Mouse (Mus musculus): ENCODE data around the gene Nudc. TPM values are rescaled to one million over a fixed set of nuclear protein-coding genes. Genes with fewer than 3 reads are reported as not detected.
"Not testable (repeated sequence)": the region's sequence is repeated elsewhere in the genome, so short reads cannot be mapped to it uniquely, and the experiment has no call there.

Nudc gene
- polyA plus RNA-seq, 1 experiment from 2014 or later = 118 TPM

- no peak overlapping the region for H3K4me2 ChIP-seq (ENCODE audit: low read depth, low read length)
- no peaks in the 10 kb centered on the region for H3K9me3 ChIP-seq (ENCODE audit: low read length)
- 58% methylated on average over 2 of the region's 2 CpGs for WGBS (ENCODE audit: insufficient replicate concordance)
- TF ChIP-seq EP300 (IDR thresholded peaks at IDR 0.05; ENCODE audit: low read depth) (no peak), CTCF (IDR thresholded peaks at IDR 0.05; ENCODE audit: low read depth) (no peak)
- H3K4me1 ChIP-seq (ENCODE audit: insufficient read depth) = no peaks in the 10 kb centered on the region
- H3K36me3 ChIP-seq (replicated peaks; ENCODE audit: insufficient read depth, low read length) = no peaks in the 10 kb centered on the region
- no peak overlapping the region for H3K27ac ChIP-seq (ENCODE audit: low read depth)
- no peak for DNase-seq
- no peak overlapping the region for H3K9ac ChIP-seq (replicated peaks)
- ATAC-seq = no peak
- no peak overlapping the region for H3K4me3 ChIP-seq (ENCODE audit: low read depth, low read length)
- peaks cover 35% of the 10 kb centered on the region for H3K27me3 ChIP-seq (ENCODE audit: insufficient read depth, low read length)
Measured at GRCm38 (mm10) chr4:133521502-133521901, 24.3 kb downstream of the Nudc start.

DNA sequence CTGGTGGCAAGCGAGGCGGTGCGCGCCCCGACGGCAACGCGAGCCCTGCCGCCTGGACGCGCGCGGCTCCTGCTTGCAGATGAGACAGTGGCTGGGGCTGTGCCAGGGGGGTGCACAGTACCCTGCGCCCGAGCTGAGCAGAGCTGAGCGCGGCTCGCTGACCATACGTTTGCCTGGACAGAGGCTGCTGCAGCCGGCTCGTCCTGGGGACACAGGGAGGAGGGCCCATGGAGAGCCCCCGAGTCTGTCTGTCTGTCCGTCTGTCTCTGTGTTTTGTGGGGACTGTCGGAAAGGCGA, 26.5 kb downstream of the Nudc start:
- Histone ChIP-seq H3K4me1 (ENCODE audit: insufficient read depth) (no peaks in the 10 kb centered on the region), H3K27ac (ENCODE audit: low read depth) (no peak overlapping the region), H3K27me3 (ENCODE audit: insufficient read depth, low read length) (peaks cover 35% of the 10 kb centered on the region), H3K4me3 (ENCODE audit: low read depth, low read length) (peak overlapping the region; percentile 54), H3K9ac (replicated peaks) (peak overlapping the region; percentile 68), H3K9me3 (ENCODE audit: low read length) (no peaks in the 10 kb centered on the region), H3K4me2 (ENCODE audit: low read depth, low read length) (peak overlapping the region; percentile 68), H3K36me3 (replicated peaks; ENCODE audit: insufficient read depth, low read length) (no peaks in the 10 kb centered on the region)
- ATAC-seq (peak; percentile 52), DNase-seq (peak; percentile 32)
- 12% methylated on average over 24 of the region's 25 CpGs for WGBS (ENCODE audit: insufficient replicate concordance)
- TF ChIP-seq EP300 (IDR thresholded peaks at IDR 0.05; ENCODE audit: low read depth) (no peak), CTCF (IDR thresholded peaks at IDR 0.05; ENCODE audit: low read depth) (no peak)

DNA sequence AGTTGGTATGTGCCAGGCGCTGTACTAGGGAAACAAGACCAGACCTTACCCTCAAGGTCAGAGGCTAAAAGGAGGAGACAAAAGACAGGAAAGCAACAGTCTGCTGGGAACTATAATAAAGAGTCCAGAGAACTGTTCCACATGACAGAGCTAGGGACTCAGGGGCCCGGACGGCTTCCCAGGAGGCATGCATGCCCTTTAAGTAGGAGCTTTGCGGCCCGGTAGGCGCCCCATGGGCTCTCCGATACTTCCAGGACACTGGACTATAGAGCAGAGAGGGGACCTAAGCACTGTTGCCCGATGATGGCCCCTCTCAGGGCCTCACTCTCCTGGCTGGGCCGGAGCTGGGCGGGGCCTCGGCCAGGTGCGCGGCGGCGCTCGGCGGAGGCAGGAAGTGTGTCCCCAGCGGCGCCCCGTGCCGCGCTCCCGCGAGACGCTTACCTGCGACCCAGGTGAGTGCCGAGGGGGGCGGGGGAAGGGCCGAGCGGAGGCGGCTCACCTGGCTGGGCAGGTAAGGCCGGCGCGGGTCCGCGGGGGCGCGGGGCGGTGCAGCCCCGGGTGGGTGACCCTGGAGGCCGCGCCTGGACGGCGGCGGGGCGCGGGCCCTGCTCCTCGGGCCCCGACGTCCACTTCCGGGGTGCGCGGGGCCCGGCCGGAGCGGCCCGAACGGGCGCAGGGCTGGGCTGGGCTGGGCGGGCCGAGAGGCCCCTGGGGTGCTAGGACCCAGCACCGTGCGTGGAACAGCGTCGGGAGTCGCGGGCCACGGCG, 27.0 kb downstream of the Nudc start, which contains the start of gene Kdf1:
Kdf1 (plus strand) TSS at position 363 of the 768 bp plus-strand sequence.
- no peak within 1 kb of the TSS for H3K27ac ChIP-seq (ENCODE audit: low read depth)
- H3K9ac ChIP-seq (replicated peaks) = peak within 1 kb of the TSS; percentile 68
- peak within 1 kb of the TSS; percentile 54 for H3K4me3 ChIP-seq (ENCODE audit: low read depth, low read length)
- no peak for TF ChIP-seq EP300 (IDR thresholded peaks at IDR 0.05; ENCODE audit: low read depth)
- no peak for TF ChIP-seq CTCF (IDR thresholded peaks at IDR 0.05; ENCODE audit: low read depth)
- H3K4me1 ChIP-seq (ENCODE audit: insufficient read depth) = no peaks in the 10 kb centered on the region
- H3K27me3 ChIP-seq (ENCODE audit: insufficient read depth, low read length) = peaks cover 35% of the 10 kb centered on the region
- peak within 1 kb of the TSS; percentile 68 for H3K4me2 ChIP-seq (ENCODE audit: low read depth, low read length)
- DNase-seq = peak; percentile 62
- no peaks in the 10 kb centered on the region for H3K9me3 ChIP-seq (ENCODE audit: low read length)
- H3K36me3 ChIP-seq (replicated peaks; ENCODE audit: insufficient read depth, low read length) = no peaks in the 10 kb centered on the region
- ATAC-seq = peak; percentile 86
- 5% methylated on average over 54 of the region's 69 CpGs for WGBS (ENCODE audit: insufficient replicate concordance)

GRCm38 (mm10) chr4:133512972-133513371, 32.8 kb downstream of the Nudc start:
- Histone ChIP-seq H3K27ac (ENCODE audit: low read depth) (no peak overlapping the region), H3K9me3 (ENCODE audit: low read length) (no peaks in the 10 kb centered on the region), H3K4me2 (ENCODE audit: low read depth, low read length) (no peak overlapping the region), H3K27me3 (ENCODE audit: insufficient read depth, low read length) (peaks cover 7% of the 10 kb centered on the region), H3K4me1 (ENCODE audit: insufficient read depth) (no peaks in the 10 kb centered on the region), H3K36me3 (replicated peaks; ENCODE audit: insufficient read depth, low read length) (no peaks in the 10 kb centered on the region), H3K4me3 (ENCODE audit: low read depth, low read length) (no peak overlapping the region), H3K9ac (replicated peaks) (no peak overlapping the region)
- 10% methylated on average over 8 of the region's 8 CpGs for WGBS (ENCODE audit: insufficient replicate concordance)
- peak; percentile 93 for TF ChIP-seq CTCF (IDR thresholded peaks at IDR 0.05; ENCODE audit: low read depth)
- TF ChIP-seq EP300 (IDR thresholded peaks at IDR 0.05; ENCODE audit: low read depth) = no peak
- ATAC-seq (peak; percentile 78), DNase-seq (peak; percentile 72)

DNA sequence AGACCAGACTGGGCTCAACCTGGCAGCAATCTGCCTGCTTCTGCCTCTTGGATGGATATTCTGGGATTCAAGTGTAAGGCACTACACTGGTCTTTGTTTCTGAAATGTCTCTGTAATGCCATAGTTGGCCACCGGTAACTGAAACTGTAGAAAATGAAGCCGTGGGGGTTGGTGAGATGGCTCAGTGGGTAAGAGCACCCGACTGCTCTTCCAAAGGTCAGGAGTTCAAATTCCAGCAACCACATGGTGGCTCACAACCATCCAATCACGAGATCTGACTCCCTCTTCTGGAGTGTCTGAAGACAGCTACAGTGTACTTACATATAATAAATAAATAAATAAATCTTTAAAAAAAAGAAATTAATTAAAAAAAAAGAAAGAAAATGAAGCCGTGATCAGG, 33.3 kb downstream of the Nudc start:
- H3K36me3 ChIP-seq (replicated peaks; ENCODE audit: insufficient read depth, low read length); H3K4me3 ChIP-seq (ENCODE audit: low read depth, low read length); ATAC-seq; H3K27ac ChIP-seq (ENCODE audit: low read depth); H3K9me3 ChIP-seq (ENCODE audit: low read length); H3K4me1 ChIP-seq (ENCODE audit: insufficient read depth); H3K9ac ChIP-seq (replicated peaks); DNase-seq; H3K4me2 ChIP-seq (ENCODE audit: low read depth, low read length); H3K27me3 ChIP-seq (ENCODE audit: insufficient read depth, low read length): not testable (repeated sequence)
- WGBS (ENCODE audit: insufficient replicate concordance) = 47% methylated on average over 4 of the region's 5 CpGs

GRCm38 (mm10) chr4:133511050-133511449, 34.7 kb downstream of the Nudc start:
- no peaks in the 10 kb centered on the region for H3K4me1 ChIP-seq (ENCODE audit: insufficient read depth)
- DNase-seq (no peak), ATAC-seq (no peak)
- no peaks in the 10 kb centered on the region for H3K9me3 ChIP-seq (ENCODE audit: low read length)
- H3K36me3 ChIP-seq (replicated peaks; ENCODE audit: insufficient read depth, low read length) = no peaks in the 10 kb centered on the region
- H3K4me3 ChIP-seq (ENCODE audit: low read depth, low read length) = no peak overlapping the region
- no peak overlapping the region for H3K9ac ChIP-seq (replicated peaks)
- 68% methylated on average over 5 of the region's 5 CpGs for WGBS (ENCODE audit: insufficient replicate concordance)
- H3K27ac ChIP-seq (ENCODE audit: low read depth) = no peak overlapping the region
- TF ChIP-seq EP300 (IDR thresholded peaks at IDR 0.05; ENCODE audit: low read depth) = no peak
- TF ChIP-seq CTCF (IDR thresholded peaks at IDR 0.05; ENCODE audit: low read depth) = no peak
- H3K4me2 ChIP-seq (ENCODE audit: low read depth, low read length) = no peak overlapping the region
- H3K27me3 ChIP-seq (ENCODE audit: insufficient read depth, low read length) = 0 out of 2 replicates have a peak, but pooled peaks cover 4% of the 10 kb centered on the region
